Mouse (Mus musculus) hindbrain, embryonic 16.5 days (tissue): ENCODE results near the gene Gnat2. TPM values are rescaled to one million over a fixed set of nuclear protein-coding genes. Genes with fewer than 3 reads are reported as not detected.

Source experiments
- ATAC-seq: fragments of 200-750 bp; cut with Nextera tagmentation; 2 replicates; pipeline ENCODE4 v1.8.0; 2017; ENCODE audit warnings: moderate TSS enrichment, moderate library complexity
- H3K27ac ChIP-seq: fragments of 300-500 bp; sonication (generic); 2 replicates; pipeline ENCODE4 v1.5.1; 2014; ENCODE audit warnings: low read depth, mild to moderate bottlenecking, control low read depth, low read length, moderate library complexity
- H3K27me3 ChIP-seq: fragments of 300-500 bp; sonication (generic); replicated peaks from 2 replicates; pipeline ENCODE4 v1.6.1; 2014; ENCODE audit warnings: low read length; ENCODE audit not compliant: control insufficient read depth, insufficient read depth
- H3K36me3 ChIP-seq: fragments of 300-500 bp; sonication (generic); 2 replicates; pipeline ENCODE4 v1.6.1; 2014; ENCODE audit warnings: mild to moderate bottlenecking, low read length, moderate library complexity, mixed read lengths; ENCODE audit not compliant: control insufficient read depth, insufficient read depth
- H3K4me1 ChIP-seq: fragments of 300-500 bp; sonication (generic); 2 replicates; pipeline ENCODE4 v1.6.1; 2014; ENCODE audit warnings: low read depth, low read length; ENCODE audit not compliant: control insufficient read depth, insufficient read depth
- H3K4me2 ChIP-seq: fragments of 300-500 bp; sonication (generic); 2 replicates; pipeline ENCODE4 v1.6.1; 2014; ENCODE audit warnings: mild to moderate bottlenecking, low read length, control low read depth, moderate library complexity
- H3K4me3 ChIP-seq: fragments of 300-500 bp; sonication (generic); 2 replicates; pipeline ENCODE4 v1.5.1; 2014; ENCODE audit warnings: mild to moderate bottlenecking, low read length, control low read depth, moderate library complexity
- H3K9ac ChIP-seq: fragments of 300-500 bp; sonication (generic); 2 replicates; pipeline ENCODE4 v1.6.1; 2014; ENCODE audit warnings: low read depth, mild to moderate bottlenecking, control low read depth, low read length, moderate library complexity
- H3K9me3 ChIP-seq: fragments of 300-500 bp; sonication (generic); 2 replicates; pipeline ENCODE4 v1.6.1; 2014; ENCODE audit warnings: mild to moderate bottlenecking, low read length, moderate library complexity; ENCODE audit not compliant: control insufficient read depth
- WGBS: fragments of 180-500 bp; shearing (Covaris S2); extraction: QIAGEN DNeasy Blood & Tissue Kit; methylation state at CpG from one replicate; pipeline ENCODE4 v1.1.7; 2014; 5-methylcytosine and 5-hydroxymethylcytosine counted together
- polyA plus RNA-seq: library from polyadenylated mRNA; unstranded; fragments of >200 nt; fragmentation: Nextera tagmentation; extraction: Ambion mirVana; gene quantifications from 2 replicates; pipeline ENCODE4 v1.2.1, GENCODE M21; 2015

Gene Gnat2
- polyA plus RNA-seq, 1 experiment from 2014 or later = 0.28 TPM

GRCm38 (mm10) chr3:108123242-108123641 lies 30.7 kb downstream of the Gnat2 start:
- no peaks in the 10 kb centered on the region for H3K27me3 ChIP-seq
- H3K4me2 ChIP-seq = no peak overlapping the region
- H3K4me1 ChIP-seq = no peaks in the 10 kb centered on the region
- peaks cover 13% of the 10 kb centered on the region for H3K36me3 ChIP-seq
- H3K9ac ChIP-seq = no peak overlapping the region
- no peak overlapping the region for H3K27ac ChIP-seq
- no peak overlapping the region for H3K4me3 ChIP-seq
- 94% methylated on average over 5 of the region's 5 CpGs for WGBS
- ATAC-seq = no peak
- no peaks in the 10 kb centered on the region for H3K9me3 ChIP-seq

- H3K27me3 ChIP-seq = no peaks in the 10 kb centered on the region
- no peak overlapping the region for H3K4me3 ChIP-seq
- WGBS = 64% methylated on average over 1 of the region's 1 CpGs
- peaks cover 8% of the 10 kb centered on the region for H3K36me3 ChIP-seq
- no peaks in the 10 kb centered on the region for H3K4me1 ChIP-seq
- H3K9ac ChIP-seq = no peak overlapping the region
- no peak for ATAC-seq
- H3K9me3 ChIP-seq = no peaks in the 10 kb centered on the region
- H3K4me2 ChIP-seq = no peak overlapping the region
- no peak overlapping the region for H3K27ac ChIP-seq
Measured at GRCm38 (mm10) chr3:108124131-108124530, 31.5 kb downstream of the Gnat2 start.

DNA sequence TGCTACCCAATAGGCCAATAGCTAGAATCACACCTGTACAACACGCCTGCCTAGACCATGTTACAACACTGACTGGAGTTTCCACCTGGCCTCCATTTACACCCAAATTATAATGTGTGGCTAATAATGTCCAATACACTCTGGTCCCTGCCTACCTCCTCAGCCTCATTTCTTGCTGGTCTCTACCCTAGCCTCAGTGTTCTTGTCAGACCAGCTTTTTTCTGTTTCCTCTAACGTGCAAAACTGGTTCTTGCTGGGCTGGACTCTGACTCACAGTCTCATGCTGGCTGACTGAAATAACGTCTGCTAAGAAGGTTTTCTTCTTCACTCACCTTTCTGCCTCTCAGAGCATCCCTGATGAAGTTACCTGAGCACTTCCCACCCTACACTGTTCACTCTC lies 33.7 kb downstream of the Gnat2 start:
- Histone ChIP-seq H3K4me3 (no peak overlapping the region), H3K36me3 (peaks cover 4% of the 10 kb centered on the region), H3K9me3 (no peaks in the 10 kb centered on the region), H3K4me2 (no peak overlapping the region), H3K27me3 (no peaks in the 10 kb centered on the region), H3K27ac (no peak overlapping the region), H3K9ac (no peak overlapping the region), H3K4me1 (no peaks in the 10 kb centered on the region)
- 92% methylated on average over 3 of the region's 3 CpGs for WGBS
- no peak for ATAC-seq

DNA sequence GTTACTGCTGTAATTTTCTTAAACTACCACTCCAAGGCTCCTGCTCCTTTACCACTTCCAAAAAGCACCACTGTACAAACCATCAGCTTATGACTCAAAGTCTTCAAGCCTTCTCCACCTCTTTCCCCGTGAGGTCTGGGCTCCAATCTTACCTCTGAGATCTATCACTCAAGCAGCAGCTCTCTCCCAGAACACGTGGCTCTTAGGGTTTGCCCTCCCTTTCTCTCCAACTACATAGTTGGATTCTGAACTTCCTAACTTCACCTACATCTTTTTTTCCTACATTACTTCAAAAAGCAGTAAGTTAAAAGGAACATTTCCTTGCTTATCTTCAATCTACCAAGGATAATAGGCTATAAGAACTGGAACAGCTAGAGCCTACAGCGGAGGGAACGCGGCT lies 35.9 kb downstream of the Gnat2 start:
- Histone ChIP-seq H3K4me1 (no peaks in the 10 kb centered on the region; the same call in 1 of the 2 replicates), H3K36me3 (no peaks in the 10 kb centered on the region), H3K4me3 (no peak overlapping the region), H3K27ac (no peak overlapping the region), H3K27me3 (no peaks in the 10 kb centered on the region), H3K9me3 (no peaks in the 10 kb centered on the region), H3K4me2 (no peak overlapping the region), H3K9ac (no peak overlapping the region)
- WGBS = 82% methylated on average over 5 of the region's 5 CpGs
- ATAC-seq = no peak

DNA sequence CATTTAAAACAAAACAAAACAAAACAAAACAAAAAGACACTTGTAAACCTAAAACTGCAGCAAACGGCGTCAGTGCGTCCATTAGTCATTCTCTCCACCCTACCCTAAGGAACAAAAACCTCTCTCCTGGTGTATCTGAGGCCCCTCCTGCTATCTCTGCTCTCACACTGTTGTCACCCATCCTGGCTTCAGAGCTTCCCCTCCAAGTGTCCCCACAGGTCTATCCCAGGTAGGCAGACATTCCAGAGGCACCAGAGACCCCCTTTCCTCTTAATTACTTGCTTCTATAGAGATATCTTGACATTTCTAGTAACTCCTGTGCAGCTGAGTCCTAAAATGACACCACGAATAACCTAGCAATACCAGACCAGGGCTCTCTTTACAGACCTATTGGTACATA lies 36.8 kb downstream of the Gnat2 start:
- WGBS = 81% methylated on average over 4 of the region's 4 CpGs
- no peak for ATAC-seq
- Histone ChIP-seq H3K4me2 (no peak overlapping the region), H3K27ac (no peak overlapping the region), H3K27me3 (no peaks in the 10 kb centered on the region), H3K36me3 (no peaks in the 10 kb centered on the region), H3K9me3 (no peaks in the 10 kb centered on the region), H3K4me3 (no peak overlapping the region), H3K4me1 (no peaks in the 10 kb centered on the region; the same call in 1 of the 2 replicates), H3K9ac (no peak overlapping the region)

GRCm38 (mm10) chr3:108129804-108130203 lies 37.2 kb downstream of the Gnat2 start:
- Histone ChIP-seq H3K27me3 (no peaks in the 10 kb centered on the region), H3K4me1 (peaks cover 2% of the 10 kb centered on the region), H3K36me3 (no peaks in the 10 kb centered on the region), H3K9ac (no peak overlapping the region), H3K27ac (no peak overlapping the region), H3K4me3 (no peak overlapping the region), H3K4me2 (no peak overlapping the region), H3K9me3 (no peaks in the 10 kb centered on the region)
- WGBS = 95% methylated on average over 4 of the region's 4 CpGs
- no peak for ATAC-seq

DNA sequence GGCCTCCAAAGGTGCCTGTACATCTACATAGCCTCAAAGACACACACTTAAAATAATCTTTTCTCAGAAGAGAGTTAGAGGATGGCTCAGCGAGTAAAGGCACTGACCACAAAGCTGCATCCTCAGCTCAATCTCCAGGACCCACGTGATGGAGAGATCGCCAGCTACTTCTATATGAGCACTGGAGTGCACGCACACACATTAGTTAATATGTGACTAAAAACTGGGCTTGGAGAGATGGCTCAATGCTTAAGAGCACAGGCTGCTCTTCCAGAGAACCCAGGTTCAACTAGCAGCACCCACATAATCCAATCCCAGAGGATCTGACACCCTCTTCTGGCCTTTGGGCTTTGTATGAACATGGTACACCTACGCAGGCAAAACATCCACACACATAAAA lies 38.6 kb downstream of the Gnat2 start:
- H3K27ac ChIP-seq = no peak overlapping the region
- H3K4me1 ChIP-seq = peaks cover 2% of the 10 kb centered on the region
- no peak for ATAC-seq
- no peaks in the 10 kb centered on the region for H3K36me3 ChIP-seq
- no peak overlapping the region for H3K4me2 ChIP-seq
- no peaks in the 10 kb centered on the region for H3K27me3 ChIP-seq
- no peak overlapping the region for H3K9ac ChIP-seq
- no peaks in the 10 kb centered on the region for H3K9me3 ChIP-seq
- H3K4me3 ChIP-seq = no peak overlapping the region
- 85% methylated on average over 5 of the region's 5 CpGs for WGBS

DNA sequence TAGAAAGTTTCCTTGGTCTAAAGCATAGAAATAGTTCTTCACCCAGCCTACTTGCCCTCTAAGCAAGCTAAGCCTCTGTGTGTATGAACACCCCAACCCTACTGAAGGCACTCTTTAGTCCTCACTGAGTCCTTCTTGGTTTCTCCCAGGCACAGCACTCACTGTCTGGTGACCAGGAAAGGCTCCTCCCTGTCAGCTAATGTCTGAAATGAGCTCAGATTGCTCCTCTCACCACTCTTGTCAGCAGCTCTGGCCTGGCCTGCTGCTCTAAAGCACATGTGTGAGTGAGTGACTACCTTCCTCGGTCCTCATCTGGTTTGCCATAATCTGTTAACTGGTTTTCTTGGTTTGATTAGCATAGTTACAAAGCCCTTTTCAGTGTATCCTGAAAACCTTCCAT lies 39.2 kb downstream of the Gnat2 start:
- no peak overlapping the region for H3K4me3 ChIP-seq
- H3K27ac ChIP-seq = no peak overlapping the region
- H3K9me3 ChIP-seq = no peaks in the 10 kb centered on the region
- no peak overlapping the region for H3K9ac ChIP-seq
- H3K4me2 ChIP-seq = no peak overlapping the region
- H3K27me3 ChIP-seq = no peaks in the 10 kb centered on the region
- WGBS = 90% methylated on average over 1 of the region's 1 CpGs
- no peak for ATAC-seq
- no peaks in the 10 kb centered on the region for H3K36me3 ChIP-seq
- peaks cover 2% of the 10 kb centered on the region for H3K4me1 ChIP-seq

- Histone ChIP-seq H3K4me3 (no peak overlapping the region), H3K36me3 (no peaks in the 10 kb centered on the region), H3K9me3 (no peaks in the 10 kb centered on the region), H3K27ac (no peak overlapping the region), H3K9ac (no peak overlapping the region), H3K27me3 (no peaks in the 10 kb centered on the region), H3K4me2 (no peak overlapping the region), H3K4me1 (peaks cover 2% of the 10 kb centered on the region)
- WGBS = 77% methylated on average over 1 of the region's 1 CpGs
- no peak for ATAC-seq
Measured at GRCm38 (mm10) chr3:108132484-108132883, 39.9 kb downstream of the Gnat2 start.

DNA sequence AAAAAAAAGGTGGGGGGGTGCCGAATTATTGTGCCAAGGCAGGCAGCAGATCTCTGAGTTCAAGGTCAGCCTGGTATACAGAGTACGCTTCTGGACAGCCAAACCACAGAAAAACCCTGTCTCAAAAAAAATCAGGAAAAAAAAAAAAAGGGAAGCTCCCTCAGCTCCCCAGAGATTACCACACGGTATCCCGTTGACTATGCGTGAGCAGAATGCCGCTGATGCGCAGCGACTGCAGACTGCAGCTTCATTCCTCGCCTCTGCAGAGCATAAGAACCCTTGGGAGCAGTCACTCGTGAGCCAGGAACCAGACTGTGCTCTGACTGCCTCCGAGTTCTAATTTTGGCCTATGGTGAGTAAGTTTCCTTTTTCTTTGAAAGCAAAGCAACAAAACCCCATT lies 42.1 kb downstream of the Gnat2 start:
- H3K36me3 ChIP-seq = no peaks in the 10 kb centered on the region
- H3K4me2 ChIP-seq = no peak overlapping the region
- 50% methylated on average over 11 of the region's 11 CpGs for WGBS
- ATAC-seq = peak; percentile 50; the same call in 1 of the 2 replicates
- no peaks in the 10 kb centered on the region for H3K9me3 ChIP-seq
- H3K4me3 ChIP-seq = no peak overlapping the region
- peaks cover 2% of the 10 kb centered on the region for H3K4me1 ChIP-seq
- no peak overlapping the region for H3K27ac ChIP-seq
- no peaks in the 10 kb centered on the region for H3K27me3 ChIP-seq
- H3K9ac ChIP-seq = no peak overlapping the region
